13 mouse cellular contexts compared by ENCODE assay signal in the genomic region with DNA sequence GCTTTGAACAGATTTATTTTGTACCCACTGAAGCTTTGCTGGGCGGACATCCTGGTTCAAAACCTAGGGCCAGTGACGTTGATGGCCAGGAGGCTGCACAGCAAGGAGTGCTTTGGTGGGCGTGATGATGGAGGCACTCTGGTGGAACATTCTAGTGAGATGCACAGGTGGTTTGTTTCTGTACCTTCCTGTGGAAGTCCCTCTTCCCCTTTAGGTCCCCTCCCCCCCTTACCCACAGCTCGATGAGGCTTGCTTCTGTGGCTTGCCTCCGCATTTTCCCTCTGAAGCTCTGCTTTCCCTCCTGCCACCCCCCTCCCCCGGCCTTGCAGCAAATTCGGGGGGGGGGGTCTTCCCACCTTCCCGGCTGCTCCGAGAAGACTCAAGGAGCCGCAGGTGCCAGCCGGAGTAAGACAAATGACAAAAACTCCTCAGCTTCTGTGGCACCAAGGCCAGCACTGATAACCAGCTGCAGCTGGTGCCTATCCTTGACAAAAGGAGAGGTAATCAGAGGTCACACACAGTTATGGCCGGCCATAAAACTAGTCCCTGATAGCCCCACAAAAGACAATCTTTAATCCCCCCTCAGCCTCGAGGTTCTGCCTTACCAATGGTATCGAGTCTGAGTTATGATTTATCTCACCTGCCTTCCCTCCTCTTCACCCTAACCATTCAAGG.
DNase-seq lines count a peak whose midpoint lies in the region; ATAC-seq and TF ChIP-seq lines count a peak whose summit lies in the region.
"Had no signal": no experiment of that assay in that cellular context is flagged by ENCODE, and none has a peak within 500 bp of the region (broad histone marks: within the 10 kb centered on the region; RNA-seq: fewer than 3 reads in every experiment).

No protein-coding gene starts in this region.

- no peaks in the 10 kb centered on the region for H3K36me3 ChIP-seq in kidney, embryonic 16.5 days (ENCODE audit: insufficient read depth, low read length)
- H3K36me3 ChIP-seq in kidney, adult 2 months (ENCODE audit: control insufficient read depth, insufficient read depth, low read length) = no peaks in the 10 kb centered on the region
- no peaks in the 10 kb centered on the region for H3K36me3 ChIP-seq in heart, embryonic 12.5 days
- H3K36me3 ChIP-seq: liver, embryonic 13.5 days had no signal

- no peak for DNase-seq in kidney, adult 2 months
- DNase-seq in thymus, postnatal 0 days (ENCODE audit: low spot score) = peak; percentile 62
- DNase-seq in thymus, postnatal 10 days (ENCODE audit: low spot score in 2 of 2) = no peak
- no peak for DNase-seq in yolk sac, embryonic 10.5 days (ENCODE audit: low spot score)
- DNase-seq: adrenal gland, postnatal 25 days; heart, postnatal 36 days; liver, embryonic 13.5 days; lung, postnatal 4 days; right cerebral cortex, postnatal 4 days had no signal

- H3K27me3 ChIP-seq in kidney, embryonic 16.5 days (ENCODE audit: insufficient read depth, low read length) = no peaks in the 10 kb centered on the region
- H3K27me3 ChIP-seq in kidney, adult 2 months (replicated peaks; ENCODE audit: control insufficient read depth, insufficient read depth, low read length) = no peaks in the 10 kb centered on the region
- 0 out of 2 replicates have a peak, but pooled peaks cover 6% of the 10 kb centered on the region for H3K27me3 ChIP-seq in heart, embryonic 12.5 days (replicated peaks)
- H3K27me3 ChIP-seq: liver, embryonic 13.5 days had no signal

- 0 out of 2 replicates have a peak overlapping the region, but pooled peaks have one; percentile 2 for H3K9ac ChIP-seq in kidney, embryonic 16.5 days (replicated peaks; ENCODE audit: low read length)
- no peak overlapping the region for H3K9ac ChIP-seq in heart, embryonic 12.5 days
- H3K9ac ChIP-seq: liver, embryonic 13.5 days had no signal

- H3K9me3 ChIP-seq in kidney, embryonic 16.5 days (ENCODE audit: low read length) = no peaks in the 10 kb centered on the region
- no peaks in the 10 kb centered on the region for H3K9me3 ChIP-seq in heart, embryonic 12.5 days (replicated peaks)
- H3K9me3 ChIP-seq: liver, embryonic 13.5 days had no signal

- H3K4me3 ChIP-seq in kidney, embryonic 16.5 days (ENCODE audit: low read length) = no peak overlapping the region
- no peak overlapping the region for H3K4me3 ChIP-seq in kidney, adult 2 months (ENCODE audit: insufficient read depth, low read depth, low read length)
- H3K4me3 ChIP-seq in heart, embryonic 12.5 days = no peak overlapping the region
- H3K4me3 ChIP-seq: liver, embryonic 13.5 days had no signal

- ATAC-seq in kidney, embryonic 16.5 days (ENCODE audit: low FRiP score, low TSS enrichment) = no peak
- peak; percentile 54 for ATAC-seq in megakaryocyte-erythroid progenitor cell, adult 5-6 weeks (replicated peaks; ENCODE audit: low FRiP score, low TSS enrichment, poor library complexity, severe bottlenecking)
- ATAC-seq in heart, embryonic 12.5 days (ENCODE audit: insufficient number of reproducible peaks, low FRiP score) = no peak
- ATAC-seq: inflammation-experienced regulatory T-cells, adult 6 months had no signal

- WGBS in kidney, embryonic 16.5 days = 18% methylated on average over 14 of the region's 14 CpGs
- 23% methylated on average over 14 of the region's 14 CpGs for WGBS in kidney, adult 2 months
- 46% methylated on average over 14 of the region's 14 CpGs for WGBS in heart, embryonic 12.5 days

- no peak for TF ChIP-seq CTCF in kidney, adult 2 months (conservative IDR thresholded peaks at IDR 0.05; ENCODE audit: insufficient read depth, insufficient read length, low read depth, low read length)

- peak overlapping the region; percentile 19; the same call in 1 of the 2 replicates for H3K4me2 ChIP-seq in kidney, embryonic 16.5 days (replicated peaks; ENCODE audit: low read depth, low read length)
- no peak overlapping the region for H3K4me2 ChIP-seq in heart, embryonic 12.5 days
- H3K4me2 ChIP-seq: liver, embryonic 13.5 days had no signal

- no peak overlapping the region for H3K27ac ChIP-seq in kidney, embryonic 16.5 days (ENCODE audit: low read length)
- no peak overlapping the region for H3K27ac ChIP-seq in kidney, adult 2 months (ENCODE audit: insufficient read depth, low read depth, low read length)
- H3K27ac ChIP-seq in heart, embryonic 12.5 days (ENCODE audit: poor library complexity, severe bottlenecking) = no peak overlapping the region
- H3K27ac ChIP-seq: liver, embryonic 13.5 days had no signal

- TF ChIP-seq POLR2A in kidney, adult 2 months (IDR thresholded peaks at IDR 0.05; ENCODE audit: low read depth, low read length) = no peak

- H3K4me1 ChIP-seq in kidney, embryonic 16.5 days (ENCODE audit: insufficient read depth, low read length) = peaks cover 9% of the 10 kb centered on the region
- H3K4me1 ChIP-seq in kidney, adult 2 months (ENCODE audit: control insufficient read depth, insufficient read depth, low read length) = no peaks in the 10 kb centered on the region
- H3K4me1 ChIP-seq in heart, embryonic 12.5 days (replicated peaks) = peaks cover 7% of the 10 kb centered on the region
